Comparison of ENCODE assay signal across 8 mouse cellular contexts in genomic region chr7:126474486-126474955, GRCm38 (mm10). TPM values are rescaled to one million over a fixed set of nuclear protein-coding genes. Genes with fewer than 3 reads are reported as not detected.
DNase-seq lines count a peak whose midpoint lies in the region; ATAC-seq and TF ChIP-seq lines count a peak whose summit lies in the region.

No protein-coding gene starts in this region.

- peak overlapping the region; percentile 96 for H3K9ac ChIP-seq in kidney, embryonic 15.5 days
- H3K9ac ChIP-seq in midbrain, postnatal 0 days (replicated peaks; ENCODE audit: low read length, poor library complexity, severe bottlenecking), result peak overlapping the region; percentile 97

- 3% methylated on average over 27 of the region's 27 CpGs for WGBS in forebrain, embryonic 10.5 days
- WGBS in kidney, embryonic 15.5 days, result 0% methylated on average over 27 of the region's 27 CpGs
- 1% methylated on average over 21 of the region's 27 CpGs for WGBS in midbrain, postnatal 0 days

- ATAC-seq in kidney, embryonic 15.5 days (replicated peaks; ENCODE audit: low FRiP score), result peak; percentile 63
- ATAC-seq in midbrain, postnatal 0 days (ENCODE audit: low FRiP score), result peak; percentile 31
- ATAC-seq in granulocyte monocyte progenitor cell, adult 5-6 weeks (replicated peaks; ENCODE audit: poor library complexity, severe bottlenecking), result no peak

- no peak for TF ChIP-seq CTCF in layer of hippocampus, adult 2 months (conservative IDR thresholded peaks at IDR 0.05)
- no peak for TF ChIP-seq CTCF in midbrain, postnatal 0 days (IDR thresholded peaks at IDR 0.05)

- peak overlapping the region; percentile 98 for H3K27ac ChIP-seq in layer of hippocampus, adult 2 months
- H3K27ac ChIP-seq in forebrain, embryonic 10.5 days, result peak overlapping the region; percentile 97
- H3K27ac ChIP-seq in kidney, embryonic 15.5 days, result peak overlapping the region; percentile 98
- peak overlapping the region; percentile 94 for H3K27ac ChIP-seq in midbrain, postnatal 0 days (ENCODE audit: low read depth, low read length)

- no peaks in the 10 kb centered on the region for H3K27me3 ChIP-seq in forebrain, embryonic 10.5 days (ENCODE audit: poor library complexity, severe bottlenecking)
- H3K27me3 ChIP-seq in kidney, embryonic 15.5 days, result no peaks in the 10 kb centered on the region
- no peaks in the 10 kb centered on the region for H3K27me3 ChIP-seq in midbrain, postnatal 0 days (ENCODE audit: insufficient read depth, low read length)

- H3K36me3 ChIP-seq in forebrain, embryonic 10.5 days (replicated peaks), result peaks cover 40% of the 10 kb centered on the region
- H3K36me3 ChIP-seq in kidney, embryonic 15.5 days, result peaks cover 35% of the 10 kb centered on the region
- H3K36me3 ChIP-seq in midbrain, postnatal 0 days (ENCODE audit: insufficient read depth, low read length), result peaks cover 31% of the 10 kb centered on the region

- H3K4me3 ChIP-seq in layer of hippocampus, adult 2 months, result peak overlapping the region; percentile 97
- peak overlapping the region; percentile 78 for H3K4me3 ChIP-seq in forebrain, embryonic 10.5 days
- peak overlapping the region; percentile 97 for H3K4me3 ChIP-seq in kidney, embryonic 15.5 days (replicated peaks)
- H3K4me3 ChIP-seq in midbrain, postnatal 0 days (ENCODE audit: low read depth, low read length), result peak overlapping the region; percentile 85

- no peaks in the 10 kb centered on the region for H3K9me3 ChIP-seq in forebrain, embryonic 10.5 days
- no peaks in the 10 kb centered on the region for H3K9me3 ChIP-seq in kidney, embryonic 15.5 days (replicated peaks)
- no peaks in the 10 kb centered on the region for H3K9me3 ChIP-seq in midbrain, postnatal 0 days (ENCODE audit: low read length)

- H3K4me2 ChIP-seq in kidney, embryonic 15.5 days, result peak overlapping the region; percentile 83
- peak overlapping the region; percentile 97 for H3K4me2 ChIP-seq in midbrain, postnatal 0 days (ENCODE audit: low read depth, low read length, poor library complexity, severe bottlenecking)

- H3K4me1 ChIP-seq in forebrain, embryonic 10.5 days, result peaks cover 27% of the 10 kb centered on the region
- H3K4me1 ChIP-seq in kidney, embryonic 15.5 days, result peaks cover 27% of the 10 kb centered on the region
- peaks cover 5% of the 10 kb centered on the region; the same call in 1 of the 2 replicates for H3K4me1 ChIP-seq in midbrain, postnatal 0 days (ENCODE audit: insufficient read depth, low read length)

- no peak for DNase-seq in layer of hippocampus, adult 2 months (ENCODE audit: low spot score in 2 of 2)
- DNase-seq in layer of hippocampus, adult 11-12 months (ENCODE audit: low spot score), result no peak
- peak; percentile 30 for DNase-seq in MN1 (ENCODE audit: low spot score)
- no peak for DNase-seq in forebrain, embryonic 10.5 days (ENCODE audit: extremely low spot score, low spot score)
- peak; percentile 6 for DNase-seq in midbrain, postnatal 0 days (ENCODE audit: low spot score)
- DNase-seq in layer of hippocampus, adult 9-10 months (ENCODE audit: low spot score), result no peak

RNA-seq across cellular contexts. Expression of gene Sh2b1, which starts 0.7 kb away (rescaled TPM):
- total RNA-seq in layer of hippocampus, adult 2 months (2021), result 10 to 100 TPM; 69.1 to 70.1 TPM
- 49.2 and 50.8 TPM in 2 replicates for polyA plus RNA-seq in forebrain, embryonic 10.5 days (2016; fragmentation: Nextera tagmentation; extraction: Ambion mirVana)
- 52.7 and 56.0 TPM in 2 replicates for polyA plus RNA-seq in kidney, embryonic 15.5 days (2015; fragmentation: Nextera tagmentation; extraction: Ambion mirVana)
- total RNA-seq in midbrain, postnatal 0 days (2014; rRNA removed), result 41.3 and 46.8 TPM in 2 replicates
- 63.9 and 64.9 TPM in 2 replicates for polyA plus RNA-seq in midbrain, postnatal 0 days (2015; fragmentation: Nextera tagmentation; extraction: Ambion mirVana)
- total RNA-seq in granulocyte monocyte progenitor cell, adult 5-6 weeks (2014; fragmentation: Nextera tagmentation), result 35.9 and 58.3 TPM in 2 replicates
- 15.6 and 17.3 TPM in 2 replicates for total RNA-seq in granulocyte monocyte progenitor cell, adult 5-6 weeks (2017)

RNA-seq across cellular contexts. Expression of gene Atp2a1, which starts 11.6 kb away (rescaled TPM):
- under 1 TPM; 0.81 to 0.84 TPM for total RNA-seq in layer of hippocampus, adult 2 months (2021)
- polyA plus RNA-seq in forebrain, embryonic 10.5 days (2016; fragmentation: Nextera tagmentation; extraction: Ambion mirVana), result 0.33 TPM in 2 replicates
- 13.4 and 25.1 TPM in 2 replicates for polyA plus RNA-seq in kidney, embryonic 15.5 days (2015; fragmentation: Nextera tagmentation; extraction: Ambion mirVana)
- total RNA-seq in midbrain, postnatal 0 days (2014; rRNA removed), result 0.14 and 0.33 TPM in 2 replicates
- polyA plus RNA-seq in midbrain, postnatal 0 days (2015; fragmentation: Nextera tagmentation; extraction: Ambion mirVana), result 0.35 and 0.56 TPM in 2 replicates
- 0.62 TPM in 1 of 2 replicates, not detected in the other for total RNA-seq in granulocyte monocyte progenitor cell, adult 5-6 weeks (2014; fragmentation: Nextera tagmentation)
- not detected in 2 replicates for total RNA-seq in granulocyte monocyte progenitor cell, adult 5-6 weeks (2017)

RNA-seq across cellular contexts. Expression of gene Tufm, which starts 12.6 kb away (rescaled TPM):
- 10 to 100 TPM; 81.9 to 86.7 TPM for total RNA-seq in layer of hippocampus, adult 2 months (2021)
- polyA plus RNA-seq in forebrain, embryonic 10.5 days (2016; fragmentation: Nextera tagmentation; extraction: Ambion mirVana), result 180 and 183 TPM in 2 replicates
- 154 and 156 TPM in 2 replicates for polyA plus RNA-seq in kidney, embryonic 15.5 days (2015; fragmentation: Nextera tagmentation; extraction: Ambion mirVana)
- total RNA-seq in midbrain, postnatal 0 days (2014; rRNA removed), result 68.6 and 86.2 TPM in 2 replicates
- polyA plus RNA-seq in midbrain, postnatal 0 days (2015; fragmentation: Nextera tagmentation; extraction: Ambion mirVana), result 101 and 106 TPM in 2 replicates
- total RNA-seq in granulocyte monocyte progenitor cell, adult 5-6 weeks (2014; fragmentation: Nextera tagmentation), result 85.3 and 101 TPM in 2 replicates
- total RNA-seq in granulocyte monocyte progenitor cell, adult 5-6 weeks (2017), result 75.5 and 86.7 TPM in 2 replicates

RNA-seq across cellular contexts. Expression of gene Atxn2l, which starts 28.7 kb away (rescaled TPM):
- 100 to 1,000 TPM; 132 to 133 TPM for total RNA-seq in layer of hippocampus, adult 2 months (2021)
- polyA plus RNA-seq in forebrain, embryonic 10.5 days (2016; fragmentation: Nextera tagmentation; extraction: Ambion mirVana), result 49.0 and 55.3 TPM in 2 replicates
- 49.3 and 51.7 TPM in 2 replicates for polyA plus RNA-seq in kidney, embryonic 15.5 days (2015; fragmentation: Nextera tagmentation; extraction: Ambion mirVana)
- 80.5 and 84.0 TPM in 2 replicates for total RNA-seq in midbrain, postnatal 0 days (2014; rRNA removed)
- 52.1 and 65.4 TPM in 2 replicates for polyA plus RNA-seq in midbrain, postnatal 0 days (2015; fragmentation: Nextera tagmentation; extraction: Ambion mirVana)
- 102 and 130 TPM in 2 replicates for total RNA-seq in granulocyte monocyte progenitor cell, adult 5-6 weeks (2014; fragmentation: Nextera tagmentation)
- 27.4 and 28.9 TPM in 2 replicates for total RNA-seq in granulocyte monocyte progenitor cell, adult 5-6 weeks (2017)

RNA-seq across cellular contexts. Expression of gene Rabep2, which starts 46.0 kb away (rescaled TPM):
- total RNA-seq in layer of hippocampus, adult 2 months (2021), result 10 to 100 TPM; 13.5 to 14.7 TPM
- polyA plus RNA-seq in forebrain, embryonic 10.5 days (2016; fragmentation: Nextera tagmentation; extraction: Ambion mirVana), result 24.8 and 25.5 TPM in 2 replicates
- 34.5 and 35.7 TPM in 2 replicates for polyA plus RNA-seq in kidney, embryonic 15.5 days (2015; fragmentation: Nextera tagmentation; extraction: Ambion mirVana)
- 20.3 and 21.0 TPM in 2 replicates for total RNA-seq in midbrain, postnatal 0 days (2014; rRNA removed)
- polyA plus RNA-seq in midbrain, postnatal 0 days (2015; fragmentation: Nextera tagmentation; extraction: Ambion mirVana), result 18.5 and 18.7 TPM in 2 replicates
- total RNA-seq in granulocyte monocyte progenitor cell, adult 5-6 weeks (2014; fragmentation: Nextera tagmentation), result 11.3 and 16.2 TPM in 2 replicates
- 12.3 and 16.9 TPM in 2 replicates for total RNA-seq in granulocyte monocyte progenitor cell, adult 5-6 weeks (2017)

Comparison
In these comparisons a context has a peak if more than half of its experiments do, and no peak if none do; other contexts are left out.
1. DNase-seq: peak in MN1 (single experiment) and midbrain, postnatal 0 days (single experiment); none in layer of hippocampus, adult 2 months (0 of 2), layer of hippocampus, adult 11-12 months (single experiment), forebrain, embryonic 10.5 days (single experiment) and layer of hippocampus, adult 9-10 months (single experiment).
2. Peak in every context shown above with its lines, with median percentiles within 50 percentile points of each other: H3K27ac ChIP-seq and H3K4me3 ChIP-seq.